Mouse (Mus musculus) ovary, postnatal 10 days (tissue): ENCODE measurements around the gene Surf4.
A peak's percentile ranks its signal among the peaks of the same experiment; 100 is the strongest.

ENCODE experiments used
- DNase-seq: peaks from one replicate; pipeline ENCODE4 v3.0.0; 2022; ENCODE audit warnings: low spot score

The Surf4 gene

DNA sequence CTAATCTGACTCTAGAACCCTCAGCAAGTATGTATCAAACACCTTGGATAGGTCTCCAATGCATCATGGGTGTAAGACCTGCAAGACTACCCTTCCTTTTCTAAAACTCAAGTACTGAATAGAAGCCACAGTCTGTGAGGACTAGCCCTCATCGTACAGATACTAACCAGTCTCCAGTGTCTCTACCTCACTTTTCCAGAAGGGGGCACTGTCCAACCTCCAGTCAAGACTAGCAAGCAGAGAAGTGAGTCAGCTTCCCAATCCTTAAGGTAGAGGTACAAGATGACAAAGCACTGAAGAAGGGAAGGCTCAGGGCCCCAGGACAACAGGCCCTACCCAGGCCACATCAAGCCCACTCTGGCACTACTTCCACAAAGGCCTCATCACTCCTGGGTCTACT lies 3.3 kb downstream of the Surf4 start:
- DNase-seq: no peak

DNA sequence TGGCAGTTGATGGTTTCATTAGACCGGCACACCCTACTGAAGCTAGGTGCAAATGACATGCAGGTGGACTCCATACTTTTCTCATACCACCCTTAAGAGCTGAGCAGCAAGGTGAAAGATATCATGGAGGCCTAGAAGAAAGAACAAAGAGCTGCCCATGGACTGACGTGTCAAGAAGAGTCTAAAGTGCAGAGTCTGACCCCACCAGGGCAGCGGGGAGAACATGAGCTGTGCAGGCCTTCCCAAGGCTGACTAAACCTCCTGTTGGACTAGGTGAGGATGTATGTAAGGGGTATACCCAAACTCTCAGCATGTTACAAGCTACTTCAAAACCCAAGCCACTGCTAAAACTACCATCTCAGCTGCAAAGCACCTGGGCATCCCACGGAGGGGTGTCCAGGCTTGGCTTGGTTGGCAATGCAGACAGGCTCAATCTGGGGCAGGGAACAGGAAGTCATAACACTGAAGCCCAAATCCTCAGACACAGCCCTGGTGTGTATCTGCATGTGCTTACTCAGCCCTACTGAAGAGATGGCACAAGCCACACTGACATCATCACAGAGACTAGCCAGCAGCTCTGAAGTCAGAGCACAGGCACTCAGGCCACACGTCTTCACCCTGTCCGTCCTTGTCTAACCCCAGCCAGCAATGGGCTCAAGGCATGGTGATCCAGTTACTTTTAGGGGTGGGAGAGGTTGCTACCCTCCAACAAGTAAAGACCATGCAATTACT lies 5.8 kb downstream of the Surf4 start:
- DNase-seq: no peak

DNA sequence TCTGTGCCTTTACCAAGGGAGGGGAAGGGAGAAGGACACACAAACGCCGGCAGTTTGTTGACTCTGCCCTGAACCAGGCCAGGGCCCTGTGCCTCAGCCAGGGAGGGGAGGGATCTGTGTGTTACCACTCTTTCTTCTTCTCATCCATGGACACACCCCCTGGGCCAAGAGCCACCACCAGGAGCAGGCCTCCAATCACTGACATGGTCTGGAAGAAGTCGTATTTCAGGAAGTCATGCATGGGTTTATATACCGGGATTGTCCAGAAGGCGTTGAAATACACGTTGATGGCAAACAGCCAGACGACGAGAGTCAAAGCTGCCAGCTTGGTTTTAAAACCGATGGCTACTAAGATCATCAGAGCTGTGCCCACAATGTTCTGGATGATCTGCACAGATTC lies 11.9 kb downstream of the Surf4 start:
- DNase-seq: no peak

DNA sequence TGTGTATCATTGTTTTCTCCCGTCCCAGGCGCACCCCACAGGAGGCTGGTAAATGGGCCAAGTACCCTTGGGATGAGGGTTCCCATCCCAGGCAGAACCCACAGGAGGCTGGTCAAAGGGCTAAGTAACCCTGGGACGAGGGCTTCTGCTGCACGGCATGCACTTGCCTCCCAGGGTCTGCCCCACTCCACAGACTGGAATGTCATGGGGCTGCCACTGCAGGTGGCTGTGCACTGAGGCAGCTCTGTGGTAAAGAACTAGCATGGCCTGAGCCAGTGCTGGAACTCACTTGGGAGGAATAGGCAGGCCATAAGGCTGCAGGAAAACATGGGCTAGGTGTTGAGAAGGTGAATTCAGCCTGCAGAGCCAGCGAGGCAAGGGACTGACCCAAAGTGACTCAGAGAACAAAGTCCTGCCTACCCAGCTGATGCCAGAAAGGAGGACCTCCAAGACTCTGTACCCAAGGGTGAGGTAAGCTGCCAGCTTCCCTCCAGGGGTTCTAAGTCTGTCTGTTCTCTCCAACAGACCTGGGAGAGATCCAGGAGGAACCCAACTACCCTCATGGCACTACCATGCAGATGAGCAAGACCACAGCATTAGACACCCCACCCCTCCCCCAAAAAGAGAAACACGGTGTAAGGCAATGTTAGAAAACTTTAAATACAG lies 13.4 kb downstream of the Surf4 start:
- DNase-seq: no peak

DNA sequence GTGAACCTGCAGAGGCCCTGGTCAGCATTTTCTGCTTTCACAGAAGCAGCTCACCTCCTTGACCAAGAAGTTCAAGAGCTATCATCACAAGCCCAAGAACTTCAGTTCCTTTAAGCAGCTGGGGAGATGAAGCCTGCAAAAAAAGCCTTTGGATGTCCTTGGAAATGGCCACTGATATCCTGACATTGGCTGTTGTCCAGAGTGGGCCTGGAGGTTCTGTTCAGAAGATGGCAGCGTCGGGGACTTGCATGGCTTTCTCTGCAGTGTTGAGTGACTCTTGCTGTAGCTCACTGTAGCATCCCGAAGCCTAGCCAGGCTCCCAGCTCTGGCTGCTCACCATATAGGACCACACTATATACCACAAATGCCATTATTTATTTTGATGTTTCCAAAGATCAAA lies 14.0 kb downstream of the Surf4 start:
- DNase-seq: no peak

DNA sequence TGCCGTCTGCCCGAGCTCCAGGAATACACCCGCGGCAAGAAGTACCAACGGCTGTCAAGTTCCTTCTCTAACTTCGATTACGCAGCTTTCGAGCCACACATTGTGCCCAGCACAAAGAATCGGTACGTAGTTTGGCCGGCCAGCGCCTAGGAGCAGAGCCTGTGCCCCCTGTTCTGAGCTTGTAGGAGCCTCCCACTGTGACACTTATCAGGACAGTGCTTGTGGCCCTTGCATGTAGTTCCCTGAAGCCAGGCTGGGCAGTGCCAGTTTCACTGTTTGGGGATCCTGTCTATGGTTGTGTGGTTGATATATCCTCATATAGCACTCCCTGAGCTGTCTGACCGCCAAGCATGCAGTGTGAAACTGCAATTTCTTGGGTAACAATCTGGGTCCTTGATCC lies 17.0 kb downstream of the Surf4 start:
- no peak for DNase-seq

DNA sequence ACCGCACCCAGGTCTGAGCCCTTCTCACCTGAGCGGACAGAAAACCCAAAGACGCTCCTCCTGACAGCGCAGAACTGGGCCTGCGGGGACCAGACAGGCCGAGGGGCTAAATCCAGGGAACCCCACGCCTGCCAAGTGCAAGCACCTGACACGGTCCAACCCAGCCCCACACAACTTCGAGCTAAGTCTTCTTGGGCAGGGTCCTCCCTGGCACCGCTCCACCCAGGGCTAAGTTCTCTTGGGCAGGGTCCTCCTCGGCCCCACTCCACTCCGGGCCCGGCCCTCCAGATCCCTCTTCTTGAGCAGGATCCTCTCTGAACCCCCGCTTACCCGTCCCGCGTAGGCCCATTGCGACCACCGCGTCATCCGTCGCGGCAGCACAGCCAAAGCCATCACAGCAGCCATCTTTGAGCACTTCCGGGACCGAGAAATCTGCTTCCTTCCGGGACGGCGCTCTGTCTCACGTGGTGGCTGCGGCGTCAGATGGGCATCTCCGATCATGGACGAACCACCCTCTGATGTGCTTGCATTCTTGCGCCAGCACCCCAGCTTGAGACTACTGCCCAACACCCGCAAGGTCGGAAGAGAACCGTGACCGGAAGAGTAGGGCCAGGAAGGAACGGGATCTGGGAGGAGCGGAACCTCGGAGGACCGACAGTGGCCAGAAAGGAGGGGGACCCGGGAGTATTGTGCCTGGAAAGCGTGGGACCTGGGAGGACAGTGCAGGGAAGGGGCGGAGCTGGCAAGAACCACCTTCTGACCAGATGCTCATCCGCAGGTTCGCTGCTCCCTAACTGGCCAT lies 17.6 kb downstream of the Surf4 start, which contains the start of the genes Surf2 and Surf1:
Surf2 (plus strand) TSS at position 441 of the 802 bp plus-strand sequence.
Surf1 (minus strand) TSS at position 604 of the 802 bp plus-strand sequence.
- peak; percentile 59 for DNase-seq

DNA sequence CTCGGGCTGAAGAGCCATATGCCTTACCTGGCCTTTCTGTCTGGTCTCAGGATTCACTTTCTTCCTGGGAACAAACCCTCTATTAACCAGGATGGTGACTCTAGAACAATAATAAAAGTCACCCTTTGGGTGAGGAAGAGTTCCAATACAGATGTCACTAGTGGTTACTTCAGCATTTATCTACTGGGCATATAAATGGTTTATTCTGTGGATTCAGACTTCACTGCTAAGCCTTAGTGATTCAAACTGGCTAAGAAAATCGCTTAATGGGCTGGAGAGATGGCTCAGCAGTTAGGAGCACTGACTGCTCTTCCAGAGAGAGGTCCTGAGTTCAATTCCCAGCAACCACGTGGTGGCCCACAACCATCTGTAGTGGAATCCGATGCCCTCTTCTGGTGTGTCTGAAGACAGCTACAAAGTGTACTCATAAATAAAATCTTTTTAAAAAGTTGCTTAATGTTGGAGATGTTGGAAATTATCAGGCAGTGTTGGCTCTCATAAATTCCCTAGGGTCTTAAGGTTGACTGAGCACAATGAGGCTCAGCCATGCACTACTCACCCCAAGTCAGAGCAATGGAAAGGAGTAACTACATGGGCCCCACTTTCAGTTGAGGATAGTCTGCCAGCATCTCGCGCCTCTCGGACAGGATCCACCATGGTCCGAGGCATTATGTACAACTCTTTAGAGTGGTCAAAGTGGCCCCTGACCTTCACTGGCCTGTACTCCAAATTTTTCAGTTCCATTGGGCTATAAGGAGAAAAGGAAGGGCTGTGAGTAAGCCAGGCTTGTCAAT lies 19.4 kb downstream of the Surf4 start:
- no peak for DNase-seq

DNA sequence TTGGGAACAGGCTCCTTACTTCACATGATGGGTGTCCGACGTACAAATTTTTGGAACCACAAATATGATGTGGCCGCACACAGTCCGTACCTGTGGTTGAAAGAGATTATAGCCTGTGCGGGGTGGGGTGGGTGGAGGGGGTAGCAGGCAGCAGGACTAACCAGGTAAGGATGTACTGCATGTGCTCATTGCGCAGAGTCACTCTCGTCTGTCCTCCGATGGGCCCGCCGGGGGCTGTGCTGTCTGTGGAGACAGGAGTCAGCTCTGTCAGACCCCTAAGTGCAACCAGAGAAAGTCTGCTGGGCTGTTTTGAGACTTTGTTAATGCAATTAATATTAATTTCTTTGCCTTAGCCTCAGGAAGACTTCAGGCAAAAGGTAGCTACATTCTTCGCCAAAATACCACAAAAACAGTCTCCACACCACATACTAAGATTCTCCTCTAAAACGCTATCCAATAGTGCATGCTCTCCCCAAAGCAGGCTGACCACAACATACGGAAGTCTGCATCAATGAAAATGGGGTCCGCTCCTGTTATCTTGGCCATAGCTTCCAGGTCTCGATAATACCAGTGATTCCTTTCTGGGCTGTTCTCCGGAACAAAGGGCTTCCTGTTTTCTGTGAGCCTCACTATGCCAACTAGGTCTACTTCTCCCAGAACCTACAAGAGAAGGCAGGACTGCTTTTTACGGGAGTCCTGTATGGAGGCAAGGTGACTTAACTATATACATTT lies 20.1 kb downstream of the Surf4 start:
- DNase-seq: no peak

DNA sequence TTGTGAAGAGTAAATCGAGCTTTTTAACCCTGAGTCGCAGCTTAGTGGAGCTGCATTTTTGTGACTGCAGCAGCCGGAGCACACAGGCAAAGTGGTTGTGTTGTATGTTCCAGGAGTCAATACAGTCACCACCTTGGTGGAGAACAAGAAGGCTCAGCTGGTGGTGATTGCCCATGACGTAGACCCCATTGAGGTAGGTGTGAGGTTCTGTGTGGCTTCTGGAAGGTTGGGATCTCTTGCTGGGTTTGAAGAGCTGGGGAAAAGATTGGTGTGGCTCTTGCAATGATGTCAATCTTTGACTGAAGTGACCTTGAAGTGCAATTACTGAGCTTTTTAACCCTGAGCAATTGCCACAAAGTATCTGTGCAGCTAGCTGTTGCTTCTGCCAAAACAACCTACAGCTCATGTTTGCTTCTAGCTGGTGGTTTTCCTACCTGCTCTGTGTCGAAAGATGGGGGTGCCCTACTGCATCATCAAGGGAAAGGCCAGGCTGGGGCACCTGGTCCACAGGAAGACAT lies 21.4 kb downstream of the Surf4 start:
- no peak for DNase-seq

DNA sequence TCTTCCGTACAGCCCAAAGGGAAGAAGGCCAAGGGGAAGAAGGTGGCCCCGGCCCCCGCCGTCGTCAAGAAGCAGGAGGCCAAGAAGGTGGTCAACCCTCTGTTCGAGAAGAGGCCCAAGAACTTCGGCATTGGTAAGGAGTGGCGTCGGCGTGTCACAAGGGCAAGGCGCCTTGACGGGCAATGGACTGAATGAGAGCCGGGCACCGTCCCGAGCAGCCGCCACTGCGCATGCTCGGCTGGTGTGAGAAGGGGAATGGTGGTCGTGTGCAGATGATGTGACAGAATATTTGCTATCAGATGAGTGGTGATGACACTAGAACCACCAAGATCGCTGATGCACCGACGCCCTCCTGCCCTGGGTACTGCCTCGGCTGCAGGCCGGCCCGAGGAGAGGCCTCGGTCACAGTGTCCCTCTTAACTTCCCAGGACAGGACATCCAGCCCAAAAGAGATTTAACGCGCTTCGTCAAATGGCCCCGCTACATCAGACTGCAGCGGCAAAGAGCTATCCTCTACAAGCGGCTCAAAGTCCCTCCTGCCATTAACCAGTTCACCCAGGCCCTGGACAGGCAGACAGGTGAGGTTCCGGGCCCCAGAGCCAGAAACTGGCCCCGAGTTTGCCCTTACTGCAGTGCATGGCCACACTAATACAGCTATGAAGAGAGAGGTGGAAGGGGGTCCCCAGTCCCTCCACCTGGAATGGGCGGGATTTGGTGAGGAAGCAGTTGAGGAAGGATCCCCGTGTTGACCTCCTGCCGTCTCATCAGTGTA lies 22.5 kb downstream of the Surf4 start:
- DNase-seq: no peak

DNA sequence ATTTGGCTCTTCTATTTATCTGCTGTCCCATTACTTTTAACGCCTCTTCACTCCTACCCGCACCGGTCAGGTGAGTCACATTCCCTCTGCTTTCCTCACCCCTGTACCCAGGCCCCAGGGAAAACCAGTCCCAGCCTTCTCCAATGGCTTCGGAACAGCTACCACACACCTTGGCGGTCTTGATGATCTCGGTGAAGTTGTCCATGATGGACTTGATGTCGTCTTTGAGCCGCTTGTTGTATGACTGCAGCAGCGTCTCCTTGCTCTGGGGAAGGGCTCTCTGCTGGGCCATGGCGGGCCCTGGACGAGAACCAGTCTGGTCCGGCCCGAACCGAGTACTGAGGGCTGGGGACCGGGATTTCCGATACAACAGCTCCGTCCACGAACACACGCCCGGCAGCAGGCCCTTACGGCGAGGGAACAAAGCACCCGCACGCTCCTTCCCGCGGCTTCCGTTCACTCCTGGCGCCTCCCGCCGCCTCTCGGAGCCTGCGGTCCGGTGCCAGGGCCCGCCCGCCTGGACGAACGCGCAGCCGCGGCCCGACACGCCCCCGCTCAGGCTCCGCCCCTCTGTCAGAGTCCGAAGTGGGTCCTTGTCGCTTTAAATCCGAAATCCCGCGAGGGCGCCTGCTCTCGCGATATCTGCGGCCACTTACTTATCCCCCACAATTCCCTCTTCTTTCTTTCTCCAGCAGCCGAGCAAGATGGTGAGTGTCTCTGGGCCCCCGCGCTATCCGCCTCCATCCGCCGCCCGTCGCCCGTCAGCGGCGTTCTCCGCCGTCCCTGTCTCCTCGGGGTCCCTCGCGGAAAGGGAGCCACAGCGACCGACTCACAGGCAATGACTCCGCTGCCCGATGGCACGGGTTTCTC lies 23.4 kb downstream of the Surf4 start, which contains the start of the genes Med22 and Rpl7a:
Med22 (minus strand) TSS at position 554 of the 870 bp plus-strand sequence.
Rpl7a (plus strand) TSS at position 641 of the 870 bp plus-strand sequence.
- DNase-seq: peak; percentile 99

DNA sequence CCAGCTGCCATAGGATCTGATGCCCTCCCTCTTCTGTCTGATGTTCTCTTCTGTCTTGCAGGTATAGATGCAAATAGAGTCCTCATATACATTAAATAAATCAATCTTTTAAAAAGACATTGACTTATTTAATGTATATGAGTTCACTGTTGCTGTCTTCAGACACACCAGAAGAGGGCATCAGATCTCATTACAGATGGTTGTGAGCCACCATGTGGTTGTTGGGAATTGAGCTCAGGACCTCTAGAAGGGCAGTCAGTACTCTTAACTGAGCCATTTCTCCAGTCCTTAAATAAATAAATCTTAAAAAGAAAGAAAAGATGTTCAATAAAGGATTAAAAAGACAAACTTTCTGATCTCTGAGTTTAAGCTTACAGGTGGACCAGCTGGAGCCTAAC lies 24.3 kb downstream of the Surf4 start:
- DNase-seq: no peak

DNA sequence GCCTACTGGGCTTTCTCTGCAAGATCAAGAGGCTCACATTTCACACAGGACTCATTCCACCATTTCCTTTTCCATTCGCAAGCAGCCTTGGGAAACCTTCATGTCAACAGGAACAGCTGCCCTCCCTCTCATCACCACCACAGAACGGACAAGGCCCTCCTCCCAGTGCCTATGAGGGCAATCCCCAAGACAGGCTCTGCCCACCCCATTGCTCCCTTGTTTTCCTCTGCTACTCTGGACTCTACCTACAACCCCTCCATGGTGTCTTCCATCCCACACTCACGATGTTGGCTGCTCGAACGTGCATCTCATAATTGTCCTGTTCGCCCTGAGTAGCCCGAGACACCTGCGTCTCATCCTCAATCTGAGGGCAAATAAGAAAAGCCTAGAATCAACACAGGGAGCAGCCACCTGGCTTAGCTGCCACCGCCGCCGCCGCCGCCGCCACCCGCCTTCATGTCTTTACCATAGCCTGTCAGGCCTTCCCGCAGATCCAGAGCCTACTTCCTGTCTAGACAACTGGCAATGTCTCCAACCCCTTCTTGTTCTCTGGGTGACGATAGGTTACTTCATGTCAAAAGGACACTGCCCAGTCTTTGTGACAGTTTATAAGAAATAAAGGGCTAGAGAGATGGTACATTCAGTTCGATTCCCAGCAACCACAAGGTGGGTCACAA lies 24.9 kb downstream of the Surf4 start:
- no peak for DNase-seq

DNA sequence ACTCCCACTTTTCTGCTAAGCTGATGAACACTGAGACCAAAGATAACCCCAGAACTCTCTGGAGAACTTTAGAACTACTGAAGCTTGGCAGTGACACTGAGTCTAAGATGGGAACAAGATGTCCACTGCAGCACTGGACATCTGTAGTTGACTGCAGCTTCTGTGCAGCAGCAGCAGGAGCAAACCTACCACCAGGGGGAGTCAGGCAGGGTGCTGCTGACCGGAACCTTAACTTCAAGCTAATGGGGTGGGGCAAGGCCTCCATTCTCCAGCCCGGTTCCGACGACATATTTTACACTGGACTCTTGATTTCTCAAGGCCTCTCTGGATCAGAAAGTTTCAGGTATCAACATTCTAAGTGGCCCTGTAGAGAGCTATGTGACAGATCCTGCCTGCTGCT lies 26.6 kb downstream of the Surf4 start:
- no peak for DNase-seq

DNA sequence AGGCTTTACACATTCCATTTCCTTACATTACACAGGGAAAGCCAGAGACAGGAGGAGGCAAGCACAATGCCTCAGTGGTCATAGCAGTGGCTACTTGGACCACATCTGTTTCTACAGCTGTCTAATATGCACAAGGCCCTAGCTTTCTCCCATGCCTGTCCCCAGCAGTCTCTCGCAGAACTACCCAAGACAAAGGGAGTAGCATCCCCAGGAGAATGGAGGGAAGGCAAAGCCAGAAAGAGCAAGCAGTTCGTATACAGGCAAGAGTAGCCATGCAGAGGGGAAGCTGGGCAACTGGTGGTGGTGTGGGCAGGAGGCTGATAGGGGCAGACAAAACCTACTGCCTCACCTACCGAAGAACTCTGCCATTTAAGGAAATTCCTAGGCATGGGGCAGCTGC lies 27.3 kb downstream of the Surf4 start:
- no peak for DNase-seq

DNA sequence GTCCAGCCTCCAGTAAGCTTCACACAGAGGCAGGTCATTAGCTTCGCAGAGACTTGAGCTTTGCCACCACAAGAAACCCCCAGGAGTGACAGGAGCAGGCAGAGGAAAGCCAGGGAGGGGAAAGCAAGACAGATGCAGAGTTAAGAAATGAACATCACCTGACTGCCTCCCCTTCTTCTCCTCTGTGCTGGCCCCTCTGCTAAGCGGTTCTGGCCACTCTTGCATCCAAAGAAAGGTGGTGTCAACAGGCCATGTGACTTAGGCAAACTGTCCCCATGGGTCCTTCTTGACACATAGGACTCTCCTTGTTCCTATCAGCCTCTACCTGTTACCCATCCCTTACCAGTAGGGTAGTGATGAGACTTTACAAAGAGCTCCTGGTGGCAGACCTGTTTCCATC lies 27.8 kb downstream of the Surf4 start:
- DNase-seq: no peak

DNA sequence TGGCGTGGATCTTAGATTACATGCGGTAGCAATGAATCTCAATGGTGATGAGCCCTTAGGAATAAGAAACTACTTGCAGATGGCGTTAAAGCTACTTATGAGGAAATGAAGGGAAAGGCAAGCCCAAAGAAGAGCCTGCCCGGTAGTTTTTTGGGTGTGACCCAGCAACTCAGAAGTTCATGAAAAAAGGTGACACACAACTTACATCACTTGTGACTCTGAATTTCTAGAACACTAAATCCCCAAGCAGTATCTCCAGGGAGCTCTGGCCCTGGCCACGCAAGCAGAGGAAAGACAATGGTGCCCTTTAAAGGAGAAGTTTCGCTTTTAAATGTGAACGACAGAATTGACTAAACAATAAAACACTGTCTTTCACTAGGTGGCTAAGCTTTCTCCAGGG lies 30.4 kb downstream of the Surf4 start:
- no peak for DNase-seq
